Mouse (Mus musculus): ENCODE data around the gene 4933415A04Rik. TPM values are rescaled to one million over a fixed set of nuclear protein-coding genes. Genes with fewer than 3 reads are reported as not detected.

The 4933415A04Rik gene
- not detected in 2 replicates for total RNA-seq (2023)

DNA sequence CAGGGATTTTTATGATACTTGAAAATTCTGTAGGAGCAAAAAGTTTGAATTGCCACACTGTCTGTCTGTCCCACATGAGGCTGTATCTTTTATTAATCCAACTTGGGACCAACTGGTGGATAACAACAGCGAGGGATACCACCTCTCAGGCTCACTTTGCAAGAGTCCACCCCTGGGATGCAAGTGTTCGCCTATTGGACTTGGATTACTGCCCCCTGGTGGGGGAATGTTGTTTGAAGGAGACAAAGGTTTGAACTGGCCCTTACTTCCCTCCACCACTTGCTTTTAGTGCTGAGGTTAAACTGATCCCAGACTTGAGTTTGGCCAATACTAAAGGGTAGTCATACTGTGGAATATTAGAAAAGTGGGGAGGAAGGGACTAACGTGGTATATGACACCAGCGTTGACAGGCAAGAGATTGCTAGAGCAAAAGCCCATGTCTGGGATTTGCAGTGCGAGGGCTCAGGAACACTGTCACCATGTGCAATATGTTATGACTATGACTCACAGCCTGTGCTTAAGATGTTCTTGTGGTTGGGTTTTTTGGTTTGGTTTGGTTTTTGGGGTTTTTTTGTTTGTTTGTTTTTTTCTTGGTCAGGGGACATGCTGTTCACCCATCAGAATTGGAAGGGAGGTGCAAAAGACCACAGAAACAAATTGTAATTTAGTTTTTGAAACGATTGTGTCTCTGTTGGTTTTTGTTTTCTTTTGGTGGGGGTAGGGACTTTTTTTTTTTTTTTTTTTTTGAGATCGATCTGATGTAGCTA is at the start of gene 4933415A04Rik:
TSS of gene 4933415A04Rik (plus strand) at position 717 of the 767 bp plus-strand sequence.

DNA sequence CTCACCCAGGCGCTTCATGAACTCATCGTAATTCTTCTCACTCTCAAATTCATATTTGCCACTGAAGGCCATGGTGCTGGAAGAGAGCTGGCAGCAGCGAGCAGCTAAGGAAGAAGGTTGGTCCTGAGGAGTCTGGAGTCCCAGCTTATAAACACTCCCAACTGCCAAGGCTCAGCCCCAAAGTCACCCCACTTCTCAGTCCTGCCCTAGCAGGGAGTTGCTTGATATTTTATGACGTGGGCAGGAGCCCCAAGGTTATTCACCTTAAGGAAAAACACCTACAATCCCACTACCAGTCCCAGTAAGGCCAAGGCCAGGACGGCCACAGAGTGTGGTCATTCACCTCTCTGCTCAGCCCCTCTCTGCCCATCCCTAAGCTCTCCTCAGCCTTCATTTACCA is 14.6 kb downstream of the 4933415A04Rik start, which contains the start of gene Fabp6:
TSS of gene Fabp6 (minus strand) at position 101 of the 400 bp plus-strand sequence.

Other genes with a start within 250 kb of the 4933415A04Rik start
- gene Pttg1, start 160.8 kb upstream of the 4933415A04Rik start, total RNA-seq (2023) = 40.3 and 46.6 TPM in 2 replicates
- 103 and 123 TPM in 2 replicates for gene Slu7, start 153.3 kb upstream of the 4933415A04Rik start, total RNA-seq (2023)
- not detected in 2 replicates for gene C1qtnf2, start 112.8 kb upstream of the 4933415A04Rik start, total RNA-seq (2023)
- gene Ccnjl, start 58.3 kb upstream of the 4933415A04Rik start, total RNA-seq (2023) = 0.66 TPM in 1 of 2 replicates, not detected in the other
- gene Fabp6, start 14.5 kb downstream of the 4933415A04Rik start, total RNA-seq (2023) = not detected in 2 replicates
- 33.1 and 39.4 TPM in 2 replicates for gene Pwwp2a, start 95.0 kb downstream of the 4933415A04Rik start, total RNA-seq (2023)
- 42.8 and 45.0 TPM in 2 replicates for gene Ttc1, start 161.0 kb downstream of the 4933415A04Rik start, total RNA-seq (2023)

Data from neutrophil, adult 65 days (primary cell).